Mouse (Mus musculus): ENCODE data around the gene Ap1m1. TPM values are rescaled to one million over a fixed set of nuclear protein-coding genes. Genes with fewer than 3 reads are reported as not detected.

The Ap1m1 gene
- polyA plus RNA-seq, 1 experiment from 2014 or later = 142 TPM

DNA sequence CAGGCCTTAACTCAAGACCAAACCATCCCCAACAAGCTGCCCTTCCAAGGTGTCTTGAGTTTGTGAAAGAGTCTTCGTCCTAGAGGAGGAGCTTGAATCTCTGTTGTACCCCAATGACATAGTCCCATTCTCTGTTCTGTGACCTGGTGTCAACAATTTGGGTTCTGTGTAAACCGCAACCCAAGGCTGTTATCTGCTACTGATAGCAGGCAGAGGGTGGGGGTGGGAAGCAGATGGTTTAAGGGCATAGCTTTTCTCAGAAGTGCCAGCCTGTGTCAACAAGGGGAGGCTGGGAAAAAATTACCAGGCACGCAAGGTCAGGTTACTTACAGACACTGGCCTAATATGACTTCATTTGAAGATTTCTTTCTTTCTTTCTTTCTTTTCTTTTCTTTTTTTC lies 37.4 kb downstream of the Ap1m1 start:
- H3K27me3 ChIP-seq (ENCODE audit: insufficient read depth, low read length) = no peaks in the 10 kb centered on the region
- 71% methylated on average over 3 of the region's 3 CpGs for WGBS
- H3K27ac ChIP-seq (ENCODE audit: low read length) = no peak overlapping the region
- no peak for ATAC-seq (ENCODE audit: low FRiP score, low TSS enrichment)
- H3K4me1 ChIP-seq (ENCODE audit: insufficient read depth, low read length) = no peaks in the 10 kb centered on the region
- no peaks in the 10 kb centered on the region for H3K36me3 ChIP-seq (ENCODE audit: insufficient read depth, low read length)
- H3K9ac ChIP-seq (replicated peaks; ENCODE audit: low read length) = no peak overlapping the region
- H3K4me2 ChIP-seq (replicated peaks; ENCODE audit: low read depth, low read length) = no peak overlapping the region
- no peak overlapping the region for H3K4me3 ChIP-seq (ENCODE audit: low read length)
- H3K9me3 ChIP-seq (ENCODE audit: low read length) = no peaks in the 10 kb centered on the region

DNA sequence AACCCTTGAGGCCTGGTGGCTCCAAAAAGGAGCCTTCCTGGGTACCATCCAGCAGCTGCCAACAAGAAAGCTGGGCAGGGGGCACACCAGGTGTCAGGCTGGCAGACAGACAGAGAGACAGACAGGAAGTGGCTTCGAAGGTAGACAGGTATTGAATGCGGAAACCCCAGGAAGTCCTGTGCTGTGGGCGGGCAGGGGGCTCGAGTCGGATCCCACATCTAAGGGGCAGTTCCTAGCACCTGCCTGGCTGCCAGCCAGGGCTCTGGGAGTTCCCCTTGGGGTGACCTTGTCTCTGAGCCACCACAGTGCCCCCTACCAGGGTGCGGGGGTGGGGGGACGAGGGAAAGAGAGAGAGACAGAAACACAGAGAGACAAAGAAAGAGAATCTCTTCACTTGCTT lies 39.3 kb downstream of the Ap1m1 start:
- Histone ChIP-seq H3K4me2 (replicated peaks; ENCODE audit: low read depth, low read length) (no peak overlapping the region), H3K9ac (replicated peaks; ENCODE audit: low read length) (no peak overlapping the region), H3K4me1 (ENCODE audit: insufficient read depth, low read length) (no peaks in the 10 kb centered on the region), H3K4me3 (ENCODE audit: low read length) (no peak overlapping the region), H3K27ac (ENCODE audit: low read length) (no peak overlapping the region), H3K27me3 (ENCODE audit: insufficient read depth, low read length) (no peaks in the 10 kb centered on the region), H3K9me3 (ENCODE audit: low read length) (no peaks in the 10 kb centered on the region), H3K36me3 (ENCODE audit: insufficient read depth, low read length) (no peaks in the 10 kb centered on the region)
- WGBS = 80% methylated on average over 7 of the region's 7 CpGs
- no peak for ATAC-seq (ENCODE audit: low FRiP score, low TSS enrichment)

DNA sequence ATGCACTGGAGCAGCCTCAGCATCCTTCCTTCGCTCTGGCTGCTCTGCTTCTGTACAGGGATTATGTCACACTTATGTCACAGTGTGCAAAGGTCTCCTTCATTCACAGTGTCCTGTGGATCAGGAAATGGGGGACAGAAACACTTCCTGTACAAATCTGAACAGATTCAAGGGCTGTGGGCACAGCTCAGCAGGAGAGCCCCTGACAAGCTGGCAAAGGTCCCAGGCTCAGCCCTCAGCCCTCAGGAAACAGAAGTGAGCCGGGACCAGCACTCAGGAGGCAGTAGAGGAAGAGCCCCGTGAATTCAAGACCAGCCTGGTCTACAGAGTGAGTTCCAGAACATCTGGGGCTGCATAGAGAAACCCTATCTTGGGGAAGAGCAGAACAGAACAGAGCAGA lies 41.8 kb downstream of the Ap1m1 start:
- peak; percentile 69 for ATAC-seq (ENCODE audit: low FRiP score, low TSS enrichment)
- Histone ChIP-seq H3K9ac (replicated peaks; ENCODE audit: low read length) (no peak overlapping the region), H3K4me1 (ENCODE audit: insufficient read depth, low read length) (no peaks in the 10 kb centered on the region), H3K9me3 (ENCODE audit: low read length) (no peaks in the 10 kb centered on the region), H3K36me3 (ENCODE audit: insufficient read depth, low read length) (no peaks in the 10 kb centered on the region), H3K27ac (ENCODE audit: low read length) (0 out of 2 replicates have a peak overlapping the region, but pooled peaks have one; percentile 41), H3K27me3 (ENCODE audit: insufficient read depth, low read length) (no peaks in the 10 kb centered on the region), H3K4me2 (replicated peaks; ENCODE audit: low read depth, low read length) (no peak overlapping the region), H3K4me3 (ENCODE audit: low read length) (no peak overlapping the region)
- WGBS = 34% methylated on average over 3 of the region's 3 CpGs

DNA sequence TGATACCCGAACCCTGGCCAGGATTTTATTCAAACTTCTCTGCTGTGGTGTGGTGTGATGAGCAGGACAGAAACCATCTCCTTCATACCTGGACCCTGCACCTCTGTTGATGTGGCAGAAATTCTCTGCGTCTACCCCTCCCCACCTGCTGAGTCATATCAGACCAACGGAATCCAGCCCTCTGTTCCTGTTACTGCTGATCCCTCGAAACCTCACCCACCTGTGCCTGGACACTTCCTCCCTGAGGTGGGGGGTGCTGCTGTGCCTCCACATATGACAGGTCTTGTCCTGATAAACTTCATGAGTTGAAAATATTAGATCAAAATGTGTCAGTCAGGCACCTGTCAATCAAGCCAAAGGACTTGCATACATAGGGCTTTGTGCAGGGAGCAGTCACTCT lies 45.5 kb downstream of the Ap1m1 start:
- Histone ChIP-seq H3K4me2 (replicated peaks; ENCODE audit: low read depth, low read length) (no peak overlapping the region), H3K4me1 (ENCODE audit: insufficient read depth, low read length) (no peaks in the 10 kb centered on the region), H3K27ac (ENCODE audit: low read length) (no peak overlapping the region), H3K27me3 (ENCODE audit: insufficient read depth, low read length) (no peaks in the 10 kb centered on the region), H3K36me3 (ENCODE audit: insufficient read depth, low read length) (no peaks in the 10 kb centered on the region), H3K9ac (replicated peaks; ENCODE audit: low read length) (no peak overlapping the region), H3K9me3 (ENCODE audit: low read length) (no peaks in the 10 kb centered on the region), H3K4me3 (ENCODE audit: low read length) (no peak overlapping the region)
- 75% methylated on average over 4 of the region's 4 CpGs for WGBS
- no peak for ATAC-seq (ENCODE audit: low FRiP score, low TSS enrichment)

DNA sequence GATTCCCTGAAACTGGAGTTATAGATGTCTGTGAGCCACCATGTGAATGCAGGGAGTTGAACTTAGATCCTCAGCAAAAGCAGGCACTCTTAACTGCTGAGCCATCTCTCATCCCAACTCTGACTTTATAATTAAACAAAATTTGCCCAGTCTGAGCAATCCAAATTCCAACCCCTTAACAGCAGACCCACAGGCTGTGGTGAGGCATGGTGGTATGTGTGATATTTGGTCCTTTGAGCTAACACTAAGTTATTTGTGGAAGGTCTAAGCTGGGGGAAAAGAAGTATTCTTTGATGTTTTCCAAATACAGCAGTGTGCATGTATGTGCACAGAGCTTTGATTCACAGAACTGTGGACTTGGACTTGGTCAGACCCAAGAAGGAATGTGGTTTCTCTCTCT lies 49.2 kb downstream of the Ap1m1 start:
- Histone ChIP-seq H3K4me1 (ENCODE audit: insufficient read depth, low read length) (no peaks in the 10 kb centered on the region), H3K27ac (ENCODE audit: low read length) (no peak overlapping the region), H3K36me3 (ENCODE audit: insufficient read depth, low read length) (no peaks in the 10 kb centered on the region), H3K4me3 (ENCODE audit: low read length) (no peak overlapping the region), H3K9me3 (ENCODE audit: low read length) (no peaks in the 10 kb centered on the region), H3K9ac (replicated peaks; ENCODE audit: low read length) (no peak overlapping the region), H3K4me2 (replicated peaks; ENCODE audit: low read depth, low read length) (no peak overlapping the region), H3K27me3 (ENCODE audit: insufficient read depth, low read length) (no peaks in the 10 kb centered on the region)
- no peak for ATAC-seq (ENCODE audit: low FRiP score, low TSS enrichment)

DNA sequence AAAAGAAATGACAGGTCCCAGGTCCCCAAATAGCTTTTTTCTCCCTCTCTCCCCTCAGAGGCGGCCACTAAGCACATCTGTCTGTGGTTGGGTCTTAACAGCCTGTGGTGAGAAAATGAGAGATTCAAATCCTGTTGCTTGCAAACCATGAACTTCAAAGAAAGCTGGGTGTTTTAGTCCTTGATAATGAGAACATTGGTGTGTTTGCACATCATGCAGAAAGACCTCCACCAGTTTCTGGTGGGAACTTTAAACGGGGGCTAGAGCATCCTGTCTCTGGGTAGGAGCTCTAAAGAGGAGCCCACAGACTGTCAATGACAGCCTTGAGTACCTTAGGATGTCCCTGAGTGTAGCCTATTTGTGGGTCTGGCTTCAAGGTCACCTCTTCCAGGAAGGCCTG lies 51.3 kb downstream of the Ap1m1 start:
- WGBS = 75% methylated on average over 2 of the region's 2 CpGs

DNA sequence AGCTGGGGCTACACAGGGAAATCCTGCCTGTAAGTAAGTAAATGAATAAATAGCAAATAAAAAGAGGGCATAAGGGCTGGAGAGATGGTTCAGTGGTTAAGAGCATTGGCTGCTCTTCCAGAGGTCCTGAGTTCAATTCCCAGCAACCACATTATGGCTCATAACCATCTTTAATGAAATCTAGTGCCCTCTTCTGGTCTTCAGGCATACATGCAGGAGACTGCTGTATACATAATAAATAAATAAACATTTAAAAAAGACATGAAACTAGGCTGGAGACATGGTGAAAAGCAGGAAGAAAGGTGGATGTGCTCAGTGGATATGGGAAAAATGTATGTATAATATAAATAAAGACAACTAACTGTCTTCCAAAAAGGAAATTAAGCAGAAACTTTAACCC lies 53.5 kb downstream of the Ap1m1 start:
- H3K4me1 ChIP-seq (ENCODE audit: insufficient read depth, low read length) = no peaks in the 10 kb centered on the region
- no peak overlapping the region for H3K9ac ChIP-seq (replicated peaks; ENCODE audit: low read length)
- no peaks in the 10 kb centered on the region for H3K36me3 ChIP-seq (ENCODE audit: insufficient read depth, low read length)
- H3K4me2 ChIP-seq (replicated peaks; ENCODE audit: low read depth, low read length) = no peak overlapping the region
- H3K27ac ChIP-seq (ENCODE audit: low read length) = no peak overlapping the region
- H3K9me3 ChIP-seq (ENCODE audit: low read length) = no peaks in the 10 kb centered on the region
- no peak overlapping the region for H3K4me3 ChIP-seq (ENCODE audit: low read length)
- no peak for ATAC-seq (ENCODE audit: low FRiP score, low TSS enrichment)
- H3K27me3 ChIP-seq (ENCODE audit: insufficient read depth, low read length) = no peaks in the 10 kb centered on the region

More for the DNA sequence above, 51.3 kb downstream of the Ap1m1 start:
- H3K27ac ChIP-seq (ENCODE audit: low read length) = no peak overlapping the region
- no peaks in the 10 kb centered on the region for H3K36me3 ChIP-seq (ENCODE audit: insufficient read depth, low read length)
- H3K27me3 ChIP-seq (ENCODE audit: insufficient read depth, low read length) = no peaks in the 10 kb centered on the region
- no peak for ATAC-seq (ENCODE audit: low FRiP score, low TSS enrichment)
- H3K9ac ChIP-seq (replicated peaks; ENCODE audit: low read length) = no peak overlapping the region
- no peaks in the 10 kb centered on the region for H3K4me1 ChIP-seq (ENCODE audit: insufficient read depth, low read length)
- H3K4me2 ChIP-seq (replicated peaks; ENCODE audit: low read depth, low read length) = no peak overlapping the region
- no peak overlapping the region for H3K4me3 ChIP-seq (ENCODE audit: low read length)
- no peaks in the 10 kb centered on the region for H3K9me3 ChIP-seq (ENCODE audit: low read length)

DNA sequence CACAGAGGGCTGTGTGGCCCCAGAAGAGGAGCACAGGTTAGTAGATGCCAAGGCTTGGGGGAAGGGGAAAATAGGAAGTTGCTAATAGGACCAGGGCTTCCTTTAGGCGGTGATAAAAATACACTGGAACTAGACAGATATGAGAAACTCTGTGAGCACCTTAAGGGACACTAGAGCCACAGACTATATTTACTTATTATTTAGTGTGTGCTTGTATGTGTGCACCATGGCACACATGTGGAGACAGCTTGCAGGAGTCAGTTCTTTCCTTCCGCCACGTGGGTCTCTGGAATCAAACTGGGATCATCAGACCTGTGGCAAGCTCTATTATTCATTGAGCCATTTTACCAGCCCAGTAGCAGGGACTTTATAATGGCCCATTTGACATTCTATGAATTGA lies 55.3 kb downstream of the Ap1m1 start:
- H3K27me3 ChIP-seq (ENCODE audit: insufficient read depth, low read length) = no peaks in the 10 kb centered on the region
- no peak; the same call in 1 of the 2 replicates for ATAC-seq (ENCODE audit: low FRiP score, low TSS enrichment)
- no peak overlapping the region for H3K9ac ChIP-seq (replicated peaks; ENCODE audit: low read length)
- H3K4me2 ChIP-seq (replicated peaks; ENCODE audit: low read depth, low read length) = no peak overlapping the region
- H3K4me1 ChIP-seq (ENCODE audit: insufficient read depth, low read length) = no peaks in the 10 kb centered on the region
- WGBS = 66% methylated on average over 3 of the region's 3 CpGs
- no peaks in the 10 kb centered on the region for H3K9me3 ChIP-seq (ENCODE audit: low read length)
- peak overlapping the region; percentile 75 for H3K27ac ChIP-seq (ENCODE audit: low read length)
- H3K4me3 ChIP-seq (ENCODE audit: low read length) = no peak overlapping the region
- H3K36me3 ChIP-seq (ENCODE audit: insufficient read depth, low read length) = no peaks in the 10 kb centered on the region

DNA sequence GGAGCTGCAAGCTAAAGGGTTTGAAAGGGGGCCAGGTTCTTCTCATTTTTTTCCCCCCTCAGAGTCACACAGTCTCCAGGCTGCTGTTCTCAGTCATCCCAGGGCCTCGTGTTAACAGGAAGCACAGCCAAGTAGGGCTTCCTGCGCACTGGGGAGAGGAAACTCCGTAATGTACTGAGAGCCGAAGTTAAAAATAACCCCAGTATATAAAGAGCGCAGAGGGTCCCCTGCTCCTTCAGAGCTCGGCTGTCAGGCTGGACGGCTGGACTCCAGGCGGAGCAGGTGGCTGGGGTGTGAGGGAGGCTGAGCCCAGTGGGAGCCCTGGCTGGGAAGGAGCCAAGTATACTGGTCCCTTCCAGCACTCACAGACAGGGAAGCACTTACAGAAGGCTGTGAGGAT lies 55.9 kb downstream of the Ap1m1 start:
- H3K9me3 ChIP-seq (ENCODE audit: low read length) = no peaks in the 10 kb centered on the region
- no peak overlapping the region for H3K9ac ChIP-seq (replicated peaks; ENCODE audit: low read length)
- H3K4me3 ChIP-seq (ENCODE audit: low read length) = no peak overlapping the region
- ATAC-seq (ENCODE audit: low FRiP score, low TSS enrichment) = peak; percentile 95
- 33% methylated on average over 8 of the region's 8 CpGs for WGBS
- no peaks in the 10 kb centered on the region for H3K4me1 ChIP-seq (ENCODE audit: insufficient read depth, low read length)
- H3K27ac ChIP-seq (ENCODE audit: low read length) = peak overlapping the region; percentile 75
- no peaks in the 10 kb centered on the region for H3K36me3 ChIP-seq (ENCODE audit: insufficient read depth, low read length)
- H3K27me3 ChIP-seq (ENCODE audit: insufficient read depth, low read length) = no peaks in the 10 kb centered on the region
- H3K4me2 ChIP-seq (replicated peaks; ENCODE audit: low read depth, low read length) = no peak overlapping the region

DNA sequence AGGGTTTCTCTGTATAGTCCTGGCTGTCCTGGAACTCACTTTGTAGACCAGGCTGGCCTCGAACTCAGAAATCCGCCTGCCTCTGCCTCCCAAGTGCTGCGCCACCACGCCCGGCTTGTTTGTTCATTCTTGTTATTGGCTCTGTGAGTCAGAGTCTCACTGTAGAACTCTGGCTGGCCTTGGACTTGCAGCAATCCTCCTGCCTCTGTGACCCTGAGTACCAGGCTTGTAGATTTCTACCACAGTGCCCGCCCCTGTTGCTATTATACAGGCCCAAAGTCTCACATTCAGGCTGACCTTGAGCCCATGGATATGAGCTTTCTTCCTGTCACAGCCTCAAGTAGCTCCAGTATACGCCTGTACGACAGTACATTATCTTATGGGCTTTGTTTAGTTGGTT lies 56.7 kb downstream of the Ap1m1 start:
- H3K4me3 ChIP-seq (ENCODE audit: low read length) = no peak overlapping the region
- ATAC-seq (ENCODE audit: low FRiP score, low TSS enrichment) = no peak
- H3K9me3 ChIP-seq (ENCODE audit: low read length) = no peaks in the 10 kb centered on the region
- no peaks in the 10 kb centered on the region for H3K27me3 ChIP-seq (ENCODE audit: insufficient read depth, low read length)
- no peaks in the 10 kb centered on the region for H3K4me1 ChIP-seq (ENCODE audit: insufficient read depth, low read length)
- no peak overlapping the region for H3K4me2 ChIP-seq (replicated peaks; ENCODE audit: low read depth, low read length)
- WGBS = 92% methylated on average over 8 of the region's 8 CpGs
- no peaks in the 10 kb centered on the region for H3K36me3 ChIP-seq (ENCODE audit: insufficient read depth, low read length)
- H3K9ac ChIP-seq (replicated peaks; ENCODE audit: low read length) = no peak overlapping the region
- H3K27ac ChIP-seq (ENCODE audit: low read length) = no peak overlapping the region

DNA sequence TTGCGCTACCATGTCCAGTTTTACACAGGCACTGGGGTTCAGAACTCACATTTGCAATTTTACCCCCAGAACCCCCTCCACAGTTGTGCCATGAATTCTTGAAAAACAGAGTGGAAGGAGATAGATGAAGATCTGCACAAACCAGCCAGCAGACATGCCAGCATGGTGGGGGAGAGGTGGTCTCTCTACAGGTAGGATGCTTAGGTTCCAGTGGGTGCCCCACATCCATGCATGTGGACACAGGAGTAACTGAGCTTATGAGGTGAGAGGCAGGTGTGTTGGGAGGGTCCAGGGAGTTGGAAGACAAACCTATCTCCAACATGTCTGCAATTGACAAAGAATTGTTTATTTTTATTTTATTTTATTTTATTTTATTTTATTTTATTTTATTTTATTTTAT lies 59.1 kb downstream of the Ap1m1 start:
- H3K36me3 ChIP-seq (ENCODE audit: insufficient read depth, low read length) = no peaks in the 10 kb centered on the region
- no peak overlapping the region for H3K27ac ChIP-seq (ENCODE audit: low read length)
- H3K27me3 ChIP-seq (ENCODE audit: insufficient read depth, low read length) = no peaks in the 10 kb centered on the region
- no peak overlapping the region for H3K4me2 ChIP-seq (replicated peaks; ENCODE audit: low read depth, low read length)
- 100% methylated on average over 1 of the region's 1 CpGs for WGBS
- ATAC-seq (ENCODE audit: low FRiP score, low TSS enrichment) = no peak
- H3K9ac ChIP-seq (replicated peaks; ENCODE audit: low read length) = no peak overlapping the region
- no peaks in the 10 kb centered on the region for H3K9me3 ChIP-seq (ENCODE audit: low read length)
- no peak overlapping the region for H3K4me3 ChIP-seq (ENCODE audit: low read length)
- no peaks in the 10 kb centered on the region; the same call in 1 of the 2 replicates for H3K4me1 ChIP-seq (ENCODE audit: insufficient read depth, low read length)

Data from kidney, embryonic 16.5 days (tissue).